Mouse (Mus musculus) layer of hippocampus, adult 9-11 months (tissue): ENCODE measurements around the gene Vmn2r80.
"Not testable (repeated sequence)": the region's sequence is repeated elsewhere in the genome, so short reads cannot be mapped to it uniquely, and the experiment has no call there.

Experiments
- DNase-seq: peaks from one replicate; pipeline ENCODE4 v3.0.0; 2022

Vmn2r80 gene

GRCm38 (mm10) chr10:79148469-79148868, at the start of gene Vmn2r80:
Vmn2r80 (plus strand) TSS chr10:79148769.
- not testable (repeated sequence) for DNase-seq

- no peak for DNase-seq
These were observed 42.0 kb upstream of the Vmn2r80 start for GRCm38 (mm10) chr10:79106325-79107282.

- no peak for DNase-seq
These were observed 41.0 kb upstream of the Vmn2r80 start for GRCm38 (mm10) chr10:79107531-79107930.

- DNase-seq, result no peak
These were observed 39.4 kb upstream of the Vmn2r80 start for GRCm38 (mm10) chr10:79109156-79109555.

GRCm38 (mm10) chr10:79110482-79110881, 38.1 kb upstream of the Vmn2r80 start:
- no peak for DNase-seq

- DNase-seq, result no peak
These were observed 33.5 kb upstream of the Vmn2r80 start for GRCm38 (mm10) chr10:79115085-79115484.

GRCm38 (mm10) chr10:79116125-79116849, 32.3 kb upstream of the Vmn2r80 start:
- peak; percentile 17 for DNase-seq

- no peak for DNase-seq
These were observed 3.0 kb downstream of the Vmn2r80 start for GRCm38 (mm10) chr10:79151602-79152001.

GRCm38 (mm10) chr10:79199973-79200372, 51.4 kb downstream of the Vmn2r80 start:
- not testable (repeated sequence) for DNase-seq

GRCm38 (mm10) chr10:79220432-79220831, 71.9 kb downstream of the Vmn2r80 start:
- DNase-seq, result no peak

- DNase-seq, result no peak
These were observed 73.0 kb downstream of the Vmn2r80 start for GRCm38 (mm10) chr10:79221606-79222005.

- DNase-seq, result no peak
These were observed 73.6 kb downstream of the Vmn2r80 start for GRCm38 (mm10) chr10:79222214-79222613.
